8 mouse cellular contexts compared by ENCODE assay signal in genomic region chr10:7391108-7391507, GRCm38 (mm10).
DNase-seq lines count a peak whose midpoint lies in the region; ATAC-seq lines count a peak whose summit lies in the region.

No protein-coding gene starts in this region.

- no peaks in the 10 kb centered on the region for H3K9me3 ChIP-seq in heart, embryonic 15.5 days (replicated peaks)
- no peaks in the 10 kb centered on the region for H3K9me3 ChIP-seq in midbrain, embryonic 16.5 days (replicated peaks; ENCODE audit: control insufficient read depth, low read length, poor library complexity, severe bottlenecking)

- H3K4me1 ChIP-seq in heart, embryonic 15.5 days (replicated peaks): peaks cover 21% of the 10 kb centered on the region
- H3K4me1 ChIP-seq in midbrain, embryonic 16.5 days (ENCODE audit: control insufficient read depth, insufficient read depth, low read length): peaks cover 19% of the 10 kb centered on the region

- DNase-seq in spleen, postnatal 10 days (ENCODE audit: low spot score in 2 of 2): peak; percentile 6 to 20
- no peak for DNase-seq in spleen, adult 12 weeks (ENCODE audit: low spot score)
- DNase-seq in cerebellum, postnatal 36 days: peak; percentile 10 to 14
- peak; percentile 16 to 41 for DNase-seq in kidney, postnatal 25 days
- no peak for DNase-seq in left cerebral cortex, adult 11 months (ENCODE audit: low spot score)

- no peak overlapping the region for H3K27ac ChIP-seq in heart, embryonic 15.5 days
- no peak overlapping the region for H3K27ac ChIP-seq in midbrain, embryonic 16.5 days (ENCODE audit: low read length)

- WGBS in heart, embryonic 15.5 days: under 1% methylated on average over 30 of the region's 31 CpGs
- WGBS in midbrain, embryonic 16.5 days: 1% methylated on average over 31 of the region's 31 CpGs

- peak overlapping the region; percentile 61 for H3K9ac ChIP-seq in heart, embryonic 15.5 days
- H3K9ac ChIP-seq in midbrain, embryonic 16.5 days (ENCODE audit: low read depth, low read length): peak overlapping the region; percentile 47; the same call in 1 of the 2 replicates

- no peaks in the 10 kb centered on the region for H3K36me3 ChIP-seq in heart, embryonic 15.5 days
- H3K36me3 ChIP-seq in midbrain, embryonic 16.5 days (ENCODE audit: control insufficient read depth, insufficient read depth, low read length): no peaks in the 10 kb centered on the region

- peaks cover 29% of the 10 kb centered on the region for H3K27me3 ChIP-seq in heart, embryonic 15.5 days
- peaks cover 17% of the 10 kb centered on the region for H3K27me3 ChIP-seq in midbrain, embryonic 16.5 days (ENCODE audit: control insufficient read depth, insufficient read depth, low read depth, low read length)

- ATAC-seq in heart, embryonic 15.5 days (replicated peaks; ENCODE audit: insufficient number of reproducible peaks, insufficient read depth, low FRiP score, low read depth): no peak; the same call in 1 of the 2 replicates
- ATAC-seq in midbrain, embryonic 16.5 days: peak; percentile 74
- ATAC-seq in erythroid progenitor cell, adult 5-6 weeks (replicated peaks; ENCODE audit: low FRiP score, poor library complexity, severe bottlenecking): no peak

- H3K4me3 ChIP-seq in heart, embryonic 15.5 days: peak overlapping the region; percentile 66
- peak overlapping the region; percentile 47 for H3K4me3 ChIP-seq in midbrain, embryonic 16.5 days (ENCODE audit: low read depth, low read length)

- H3K4me2 ChIP-seq in heart, embryonic 15.5 days: peak overlapping the region; percentile 96
- peak overlapping the region; percentile 77 for H3K4me2 ChIP-seq in midbrain, embryonic 16.5 days (ENCODE audit: low read length)

Comparison
In these comparisons a context has a peak if more than half of its experiments do, and no peak if none do; other contexts are left out.
1. DNase-seq: peak in spleen, postnatal 10 days (2 of 2), cerebellum, postnatal 36 days (2 of 2) and kidney, postnatal 25 days (2 of 2); none in spleen, adult 12 weeks (single experiment) and left cerebral cortex, adult 11 months (single experiment).